Mouse (Mus musculus) lung, postnatal 14 days (tissue): ENCODE data around the gene Ambra1.

Source experiments
- DNase-seq: peaks from one replicate; pipeline ENCODE4 v3.0.0; 2021

Gene Ambra1

DNA sequence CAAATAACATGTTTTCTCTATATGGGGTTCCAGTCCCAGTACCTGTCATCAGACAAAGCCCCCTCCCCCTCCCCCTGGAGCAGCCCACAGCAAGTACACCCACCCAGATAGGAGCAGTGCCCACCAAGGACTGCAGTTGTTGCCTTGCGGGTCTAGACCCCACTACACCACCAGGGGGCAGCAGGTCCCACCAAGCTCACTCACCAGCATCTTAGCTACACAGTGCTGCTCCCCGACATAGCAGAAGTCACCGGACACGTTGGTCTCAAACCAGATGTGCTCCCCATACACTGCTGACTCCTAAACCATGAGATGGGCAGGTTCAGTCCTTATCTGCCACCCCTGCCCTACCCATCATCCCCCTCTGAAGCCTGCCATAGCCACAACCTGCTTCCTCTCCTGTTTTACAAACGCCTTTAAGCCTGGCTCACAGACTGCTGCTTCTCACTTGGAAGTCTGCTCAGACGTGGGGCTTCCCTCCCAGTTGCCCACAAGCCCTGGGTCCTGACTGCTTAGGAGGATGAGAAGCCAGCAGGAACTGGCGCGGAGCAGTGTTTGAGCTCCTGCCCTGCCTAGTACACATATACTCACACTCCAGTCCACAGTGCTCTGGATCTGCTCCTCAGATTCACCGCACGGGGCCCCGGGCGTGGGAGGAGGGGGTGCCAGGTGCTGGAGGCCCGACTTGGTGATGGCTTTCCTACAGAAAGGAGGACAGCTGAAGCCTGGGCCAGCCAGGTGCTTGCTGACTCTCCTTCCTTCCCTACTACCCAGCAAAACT is 214.4 kb downstream of the Ambra1 start:
- DNase-seq, result peak; percentile 86

DNA sequence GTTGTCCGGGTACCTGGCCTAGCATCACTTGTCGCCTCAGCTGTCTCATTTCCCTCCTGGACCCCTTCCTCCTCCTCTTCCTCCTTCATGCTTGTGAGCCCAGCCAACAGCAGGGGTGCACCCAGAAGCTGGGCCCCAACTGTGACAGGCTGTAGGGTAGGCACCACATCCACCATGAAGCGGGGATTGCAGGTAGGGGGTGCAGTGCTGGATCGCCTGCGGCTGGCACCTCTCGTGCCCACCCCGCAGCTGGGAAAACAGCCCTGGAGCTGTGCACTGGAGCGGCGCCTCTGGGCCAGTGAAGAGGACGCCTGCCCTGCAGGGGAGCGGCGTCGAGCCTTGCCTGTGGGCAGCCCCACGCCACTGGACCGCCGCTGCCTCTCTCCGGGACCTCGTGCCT is 215.5 kb downstream of the Ambra1 start, which contains the start of gene Gm9821:
Gene Gm9821 (plus strand): TSS at position 221 of the 400 bp plus-strand sequence.
- no peak for DNase-seq

DNA sequence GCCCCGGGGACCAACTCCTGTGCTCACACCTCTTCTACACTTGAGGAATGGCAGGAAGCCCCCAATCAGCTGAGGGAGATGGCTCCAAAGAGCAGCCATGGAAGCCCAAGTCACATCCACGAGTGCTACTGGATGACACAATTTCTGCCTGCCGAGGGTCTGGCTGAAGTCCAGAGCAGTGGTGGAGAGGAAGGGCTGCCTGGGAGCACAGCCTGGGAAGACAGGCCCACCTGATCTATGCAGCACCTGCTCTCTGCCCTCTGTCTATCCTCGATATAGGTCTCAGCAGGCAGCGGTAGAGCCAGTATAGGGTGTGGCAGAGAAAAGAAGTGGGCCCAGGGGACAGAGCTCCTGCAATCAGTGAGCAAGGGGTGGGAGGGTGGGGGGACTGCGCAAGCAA is 216.9 kb downstream of the Ambra1 start:
- peak; percentile 45 for DNase-seq

DNA sequence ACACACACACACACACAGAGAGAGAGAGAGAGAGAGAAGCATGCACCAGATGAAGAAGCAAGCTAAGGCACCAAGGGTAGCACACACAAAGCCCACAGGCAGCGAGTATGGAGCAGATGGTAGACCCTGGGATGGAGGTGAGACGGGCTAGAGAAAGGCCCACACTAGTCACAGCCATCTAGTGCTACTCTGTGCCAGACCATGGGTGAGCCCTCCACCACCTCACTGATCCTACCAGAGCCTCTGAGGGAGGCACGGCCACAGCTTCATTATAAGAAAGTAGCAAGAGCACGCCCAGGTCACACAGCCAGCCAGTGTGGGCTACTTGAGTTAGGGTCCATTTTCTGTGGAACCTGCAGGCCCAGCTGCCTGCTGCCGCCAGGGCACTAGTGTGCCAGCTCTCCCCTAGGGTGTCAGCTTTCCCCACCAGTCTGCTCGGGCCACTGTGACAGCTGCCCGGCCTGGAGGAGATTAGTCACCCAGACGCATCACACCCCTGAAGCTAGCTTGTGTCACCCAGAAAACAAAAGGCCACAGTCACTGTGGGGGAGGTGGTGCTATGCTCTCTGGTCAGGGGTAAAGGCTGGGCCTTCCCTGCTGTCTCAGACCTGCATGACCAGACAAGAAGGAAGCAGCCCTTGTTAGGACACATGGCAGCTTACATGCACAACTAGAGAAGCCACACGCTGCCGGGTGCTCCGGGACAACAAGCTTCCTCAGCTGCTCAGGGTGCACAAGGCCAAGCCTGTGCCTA is 217.6 kb downstream of the Ambra1 start:
- no peak for DNase-seq

DNA sequence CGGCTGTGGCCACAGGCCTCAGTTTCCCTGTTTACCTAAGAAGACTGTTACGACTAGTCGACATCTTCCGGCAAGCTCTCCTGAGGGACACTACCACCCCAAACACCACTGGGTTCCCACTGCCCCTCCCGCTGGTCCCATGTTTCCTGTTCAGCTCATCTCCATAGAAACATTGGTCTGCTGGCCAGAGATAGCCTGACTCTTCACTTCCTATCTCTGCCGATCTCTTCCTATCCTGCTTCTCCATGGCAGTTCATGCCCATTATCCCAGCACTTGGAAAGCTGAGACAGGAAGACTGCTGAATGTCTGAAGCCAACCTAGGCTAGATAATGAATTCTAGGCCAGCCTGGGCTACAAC is 218.2 kb downstream of the Ambra1 start:
- peak; percentile 40 for DNase-seq

DNA sequence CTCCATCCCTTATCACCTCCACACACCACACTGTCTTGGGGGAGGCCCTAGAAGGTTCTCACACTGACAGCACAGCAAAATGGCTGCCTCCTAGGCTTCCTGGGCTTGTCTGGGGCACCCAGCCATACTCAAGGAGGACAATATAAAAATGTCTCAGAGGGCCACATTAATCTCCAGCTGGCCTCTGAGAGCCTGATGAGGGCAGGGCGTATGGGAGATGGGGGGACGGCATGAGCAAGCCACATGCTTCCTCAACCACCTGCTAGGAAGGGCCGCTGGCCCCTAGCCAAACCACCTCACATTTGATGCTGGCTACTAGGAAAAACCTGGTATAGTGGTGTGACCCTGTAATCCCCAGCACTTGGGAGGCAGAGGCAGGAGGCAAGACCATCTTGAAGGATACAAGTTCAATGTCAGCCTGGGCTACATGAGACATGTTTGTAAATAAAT is 218.9 kb downstream of the Ambra1 start:
- no peak for DNase-seq

DNA sequence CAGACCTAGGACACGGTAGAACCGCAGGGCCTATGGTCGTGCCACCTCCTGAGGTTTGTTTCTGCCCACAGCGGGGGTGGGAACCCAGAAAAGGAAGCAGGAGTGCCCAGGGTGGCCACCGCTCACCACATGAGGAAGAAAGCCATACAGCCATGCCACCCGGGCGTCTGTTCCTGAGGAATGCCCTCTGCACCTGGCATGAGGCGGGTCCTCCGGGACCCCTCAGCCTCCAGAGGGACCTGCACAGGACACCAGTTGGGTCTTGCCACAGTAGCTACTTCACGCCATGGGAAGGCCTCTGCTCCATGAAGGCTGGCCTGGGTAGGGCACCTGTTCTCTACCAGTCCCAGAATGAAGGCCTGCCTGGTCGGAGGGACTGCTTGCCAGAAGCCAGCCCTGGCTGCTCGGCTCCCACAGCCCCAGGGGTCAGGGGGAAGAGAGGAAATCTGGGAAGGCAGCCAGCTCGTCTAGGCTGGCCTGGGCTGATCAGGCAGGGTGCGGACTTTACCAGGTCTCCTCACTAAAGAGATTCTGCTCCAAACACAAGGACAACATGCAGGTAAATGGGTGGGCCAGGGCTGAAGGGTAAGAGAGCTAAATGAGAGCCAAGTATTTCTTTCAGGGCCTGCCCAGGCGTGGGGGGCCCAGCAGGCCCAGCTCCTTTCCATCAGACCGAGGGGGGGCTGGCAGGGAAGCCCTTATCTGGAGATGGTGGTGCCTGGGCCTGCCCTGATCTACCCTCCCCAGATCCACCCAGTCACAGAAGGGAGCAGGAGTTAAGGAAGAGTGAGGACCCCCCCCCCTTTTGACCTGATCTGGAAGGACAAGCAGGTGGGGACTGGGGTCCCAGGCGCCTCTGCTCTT is 219.7 kb downstream of the Ambra1 start:
- DNase-seq, result peak; percentile 54

DNA sequence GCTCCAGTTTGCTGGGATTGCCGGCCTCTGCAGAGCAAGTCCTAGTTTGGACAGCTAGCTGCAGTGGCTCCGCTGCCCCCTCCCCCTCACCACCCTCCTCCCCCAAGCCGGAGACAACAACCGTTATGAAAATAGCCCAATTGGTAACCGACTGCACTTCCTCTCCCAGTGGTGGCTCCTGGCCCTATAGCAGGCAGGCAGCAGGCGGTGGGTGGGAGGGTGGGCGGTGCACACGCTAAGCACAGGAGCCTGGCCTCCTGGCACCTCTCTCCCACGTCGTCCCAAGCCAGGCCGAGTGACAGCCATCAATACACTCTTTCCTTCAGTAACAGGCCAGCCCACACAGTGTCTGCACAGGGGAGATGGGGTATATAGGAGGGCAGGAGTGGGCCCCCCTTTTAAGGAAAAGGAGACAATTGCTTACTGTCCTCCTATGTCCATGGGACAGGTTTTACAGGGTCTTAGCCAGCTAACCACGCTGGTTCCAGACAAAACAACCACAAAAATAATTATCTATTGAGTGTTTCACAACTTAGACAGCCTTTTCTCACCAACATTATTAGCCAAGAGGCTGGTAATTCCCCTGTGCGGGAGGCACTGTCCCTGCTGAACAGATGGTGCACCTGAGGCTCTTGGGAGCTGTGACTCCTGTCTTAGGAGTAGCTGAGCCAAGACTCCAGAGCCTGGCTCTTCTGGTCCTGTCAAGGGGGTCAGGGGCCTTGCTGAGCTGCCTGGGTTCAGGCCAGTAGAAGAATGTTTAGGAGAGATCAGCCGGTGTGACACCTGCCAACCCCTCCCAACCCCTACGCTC is 220.5 kb downstream of the Ambra1 start:
- peak; percentile 51 for DNase-seq

DNA sequence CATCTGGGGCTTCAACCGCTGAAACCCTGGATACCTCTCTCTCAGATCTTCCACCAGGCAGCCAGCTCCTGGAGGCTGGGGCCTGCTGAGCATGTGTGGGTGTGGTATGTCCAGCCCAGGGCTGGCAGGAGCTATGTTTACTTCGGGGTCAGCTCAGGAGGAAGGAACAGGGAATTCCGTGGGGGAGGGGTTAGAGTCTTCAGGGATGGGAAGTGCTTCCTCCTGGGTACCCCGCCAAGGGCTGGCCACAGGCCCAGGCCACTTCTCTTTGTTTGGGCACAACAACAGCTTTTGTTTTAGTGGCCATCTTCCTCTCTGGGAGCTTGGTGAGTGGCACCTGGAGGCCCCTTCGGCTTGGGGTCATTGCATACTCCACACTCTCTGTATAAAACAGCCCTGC is 223.9 kb downstream of the Ambra1 start:
- DNase-seq, result peak; percentile 90

DNA sequence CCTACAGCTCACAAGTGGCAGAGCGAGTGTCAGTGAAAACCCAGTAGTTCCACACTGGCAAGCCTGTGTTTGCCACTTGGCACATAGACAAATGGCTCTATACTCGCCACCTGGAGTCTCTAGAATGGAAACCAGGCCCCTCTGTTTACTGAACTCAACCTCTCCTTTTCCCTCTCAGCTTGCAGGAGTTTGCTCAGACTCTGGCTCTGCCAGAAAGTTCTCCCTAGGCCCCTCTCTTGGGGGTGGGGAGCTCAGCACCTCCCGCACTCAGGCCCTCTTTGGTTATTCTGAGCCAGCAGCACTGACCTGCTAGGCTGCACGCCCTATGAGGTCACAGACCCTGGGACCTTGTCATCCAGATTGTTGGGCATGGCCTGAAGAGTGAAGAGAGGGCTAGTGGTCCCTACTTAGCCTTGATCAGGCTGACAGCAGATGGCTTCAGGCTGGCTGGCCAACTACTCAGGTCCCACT is 225.2 kb downstream of the Ambra1 start:
- DNase-seq, result no peak

DNA sequence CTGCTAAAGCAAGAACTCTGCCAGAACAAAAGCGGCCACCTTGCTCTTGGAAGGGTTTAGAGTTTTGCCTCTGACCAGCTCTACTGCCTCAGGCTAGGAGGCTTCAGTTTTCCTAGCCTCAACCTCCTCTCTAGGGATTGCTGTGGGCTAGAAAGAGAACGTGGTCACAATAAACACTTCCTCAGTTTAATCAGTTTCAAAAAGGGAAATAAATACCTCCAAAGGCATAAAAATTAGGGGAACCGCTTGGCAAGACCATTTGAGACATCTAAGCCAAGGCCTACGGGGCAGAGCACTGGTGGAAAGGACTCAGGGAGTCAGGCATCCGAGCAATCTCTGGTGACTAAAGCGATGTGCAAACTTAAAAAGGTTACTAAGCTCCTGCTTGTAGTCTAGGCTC is 225.9 kb downstream of the Ambra1 start:
- DNase-seq, result no peak

DNA sequence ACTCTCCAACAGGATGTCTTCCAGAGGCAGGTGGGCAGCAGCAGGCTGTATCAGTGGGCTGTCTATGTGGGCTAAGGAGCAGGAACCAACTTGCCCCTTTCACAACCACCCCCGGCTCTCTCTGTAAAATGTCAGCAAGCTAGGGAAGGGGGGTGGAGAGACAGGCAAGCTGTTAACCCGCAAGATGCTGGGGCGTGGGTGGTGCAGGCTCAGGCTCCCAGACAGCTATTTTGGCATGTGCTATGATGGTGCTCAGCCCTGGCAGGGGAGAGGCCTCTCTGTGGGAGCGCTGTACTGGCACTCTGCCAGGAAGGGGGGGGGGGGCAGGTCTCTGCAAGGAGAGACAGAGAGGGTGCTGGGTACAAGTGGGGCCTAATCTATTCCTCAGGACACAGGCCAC is 227.2 kb downstream of the Ambra1 start:
- DNase-seq, result peak; percentile 28

DNA sequence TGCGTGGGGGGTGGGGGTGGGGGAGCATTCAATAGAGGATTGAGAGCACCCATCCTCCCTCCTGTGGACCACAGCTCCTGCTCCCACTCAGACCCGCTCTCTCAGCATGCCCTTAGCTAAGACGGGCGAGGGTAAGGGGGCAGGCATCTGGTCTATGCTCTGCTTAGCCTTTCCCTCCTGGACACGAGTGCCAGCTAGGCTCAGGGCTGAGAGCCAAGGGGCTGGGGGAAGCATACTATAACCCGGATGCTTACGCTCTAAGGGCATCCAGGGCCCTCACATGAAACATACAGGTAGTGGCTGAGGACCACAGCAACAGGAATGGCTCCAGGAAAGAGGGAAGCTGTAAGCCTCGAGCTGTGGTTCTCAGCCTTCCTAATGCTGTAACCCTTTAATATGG is 228.1 kb downstream of the Ambra1 start:
- no peak for DNase-seq

DNA sequence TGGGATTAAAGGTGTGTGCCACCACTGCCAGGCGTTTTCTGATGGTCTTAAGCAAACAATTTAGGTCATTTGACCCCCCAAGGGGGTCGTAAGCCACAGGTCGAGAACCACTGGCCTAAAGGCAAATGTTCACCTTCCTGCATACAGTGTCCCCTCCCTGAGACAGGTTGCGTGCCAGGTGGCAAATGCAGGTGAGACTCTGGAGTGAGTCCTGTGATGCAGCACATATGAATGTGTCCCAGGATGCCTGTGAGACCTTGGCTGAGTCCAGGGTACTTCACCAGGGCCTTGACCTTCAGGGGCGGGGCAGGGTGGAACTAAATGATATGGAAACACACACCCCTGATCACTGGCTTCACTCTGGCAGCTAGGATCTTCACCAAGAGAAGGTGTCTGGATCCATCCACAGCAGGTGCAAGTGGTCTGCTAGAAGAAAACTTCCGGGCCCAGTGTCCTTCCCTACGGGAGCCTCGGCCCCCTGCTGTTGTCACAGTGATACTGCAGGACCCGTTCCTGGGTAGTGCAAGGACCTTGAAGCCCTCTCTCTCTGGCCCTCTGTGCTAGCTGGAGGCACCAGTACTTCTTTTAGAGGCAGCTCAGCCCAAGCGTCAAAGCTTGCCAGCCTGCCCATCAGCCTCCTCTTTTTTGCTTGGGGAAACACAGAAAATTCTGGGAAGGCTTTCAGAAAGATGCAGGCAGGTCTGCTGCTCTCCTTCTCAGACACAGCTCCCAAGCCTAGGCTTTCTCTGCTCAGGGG is 228.9 kb downstream of the Ambra1 start:
- peak; percentile 68 for DNase-seq

DNA sequence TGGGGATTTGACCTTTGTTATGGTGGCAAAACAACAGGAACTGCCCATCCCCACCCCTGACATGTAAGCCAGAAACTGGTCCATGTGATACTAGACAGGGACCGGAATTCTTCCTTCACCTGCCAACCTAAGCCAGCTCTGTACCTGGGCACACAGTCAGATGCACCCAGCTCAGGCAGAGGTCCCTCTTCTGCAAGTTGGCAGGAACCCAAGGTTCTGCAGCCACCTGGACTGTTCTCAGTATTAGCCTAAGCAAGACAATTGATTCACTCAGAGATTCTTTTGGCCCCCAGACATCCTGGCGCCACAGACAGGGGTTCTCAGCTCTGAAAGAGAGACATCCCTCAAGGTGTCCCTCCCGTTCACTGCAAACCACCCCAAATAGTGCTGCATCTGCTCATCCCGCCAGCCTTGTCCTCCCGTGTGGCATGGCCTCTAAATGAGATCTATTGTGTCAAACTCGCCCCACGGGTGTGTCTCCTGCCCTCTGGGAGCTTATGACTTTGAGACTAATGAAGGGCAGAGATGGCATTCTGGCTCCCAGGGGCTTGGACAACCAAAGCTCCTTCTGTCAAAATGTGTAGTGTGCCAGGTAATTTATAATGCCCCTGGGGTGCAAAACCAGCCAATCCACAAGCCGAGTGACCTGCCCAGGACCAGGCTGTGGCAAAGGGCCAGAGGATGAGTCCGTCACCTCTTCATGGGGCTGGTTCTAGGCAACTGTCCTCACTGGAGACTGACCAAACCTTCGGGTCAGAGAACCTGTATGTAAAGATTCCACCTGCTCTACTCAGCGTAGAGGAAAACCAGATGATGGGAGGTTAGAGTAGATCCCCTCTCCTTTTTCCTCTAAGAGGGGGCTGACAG is 229.8 kb downstream of the Ambra1 start:
- DNase-seq, result no peak

DNA sequence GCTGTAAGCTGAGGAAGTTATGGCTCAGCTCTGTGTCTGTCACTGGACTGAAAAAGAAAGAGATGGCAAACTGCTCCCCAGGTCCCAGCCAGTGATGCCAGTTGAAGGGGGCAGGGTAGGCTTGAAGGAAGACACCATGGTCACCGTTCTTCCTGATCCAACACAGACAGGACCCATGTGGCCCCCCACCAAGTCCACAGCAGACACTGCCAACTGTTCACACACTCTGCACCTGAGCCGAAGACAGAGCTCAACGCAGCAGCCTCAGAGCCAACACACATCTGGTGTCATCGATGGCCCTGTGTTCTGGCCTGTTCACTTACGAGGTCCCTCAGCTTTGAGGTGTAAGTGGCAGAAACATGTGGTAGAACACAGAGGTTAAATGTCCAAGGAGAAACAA is 230.5 kb downstream of the Ambra1 start:
- no peak for DNase-seq

DNA sequence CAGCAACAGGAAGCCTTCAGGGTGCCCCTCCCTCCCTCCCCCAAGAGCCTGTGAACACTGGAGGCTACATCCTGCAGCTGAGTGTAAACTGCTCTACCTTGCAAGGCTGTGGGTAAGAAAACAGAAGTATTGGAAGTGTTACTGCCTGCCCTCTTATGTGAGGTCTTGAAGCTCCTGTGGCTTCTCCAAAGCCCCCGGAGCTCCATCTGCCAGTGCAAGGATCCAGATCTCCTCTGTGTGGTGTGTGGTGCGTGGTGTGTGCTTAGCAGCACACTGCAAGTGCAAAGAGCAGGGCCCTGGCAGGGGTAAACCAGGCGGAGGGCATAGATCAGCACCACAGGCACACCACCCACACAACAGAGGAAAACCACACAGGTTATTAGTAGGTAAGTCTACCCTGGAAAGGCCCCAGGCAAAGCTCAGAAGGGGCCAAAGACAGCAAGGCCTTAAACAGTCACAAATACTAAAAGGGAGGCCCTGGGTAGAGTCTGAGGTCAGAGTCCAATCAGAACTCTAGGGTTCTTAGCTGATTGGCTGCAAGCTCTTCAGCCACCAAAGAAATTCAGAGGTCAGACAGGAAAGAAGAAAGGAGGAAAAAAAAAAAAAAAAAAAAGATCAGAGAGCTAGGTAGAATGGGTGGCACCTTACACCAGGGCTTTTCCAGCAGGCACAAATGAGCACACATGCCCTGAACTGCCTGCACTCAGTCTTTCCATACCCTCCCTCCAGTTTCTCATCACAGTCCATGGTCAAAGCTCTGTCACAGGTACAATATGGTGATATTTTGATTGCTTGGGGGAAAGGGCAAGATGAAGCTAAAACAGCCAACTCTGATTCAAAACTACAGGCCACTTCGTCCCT is 232.2 kb downstream of the Ambra1 start:
- no peak for DNase-seq

DNA sequence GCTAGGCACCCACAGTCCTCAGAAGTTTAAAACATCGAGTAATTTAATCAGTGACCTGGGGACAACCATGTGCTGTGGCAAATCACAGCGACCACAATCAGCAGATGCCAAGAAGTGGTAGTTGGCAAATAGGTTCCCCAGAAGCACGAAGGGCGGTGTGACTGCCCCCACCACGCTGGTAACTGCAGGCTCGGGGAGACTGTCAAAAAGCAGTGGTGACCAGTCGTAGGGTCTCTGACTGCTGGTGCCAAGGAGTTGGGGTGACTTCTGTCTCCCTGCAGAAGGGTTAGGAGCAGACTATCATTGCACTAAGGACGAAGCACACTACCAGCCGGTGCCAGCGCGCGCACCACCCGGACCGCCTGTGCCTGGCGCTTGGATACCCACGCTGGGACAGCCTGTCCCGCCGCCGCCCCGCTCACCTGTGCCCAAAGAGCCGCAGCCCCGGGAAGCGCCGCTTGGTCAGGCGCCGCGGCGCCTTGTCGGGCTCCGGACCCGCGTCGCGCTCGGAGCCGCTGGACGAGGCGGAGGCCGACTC is 233.0 kb downstream of the Ambra1 start:
- peak; percentile 38 for DNase-seq

DNA sequence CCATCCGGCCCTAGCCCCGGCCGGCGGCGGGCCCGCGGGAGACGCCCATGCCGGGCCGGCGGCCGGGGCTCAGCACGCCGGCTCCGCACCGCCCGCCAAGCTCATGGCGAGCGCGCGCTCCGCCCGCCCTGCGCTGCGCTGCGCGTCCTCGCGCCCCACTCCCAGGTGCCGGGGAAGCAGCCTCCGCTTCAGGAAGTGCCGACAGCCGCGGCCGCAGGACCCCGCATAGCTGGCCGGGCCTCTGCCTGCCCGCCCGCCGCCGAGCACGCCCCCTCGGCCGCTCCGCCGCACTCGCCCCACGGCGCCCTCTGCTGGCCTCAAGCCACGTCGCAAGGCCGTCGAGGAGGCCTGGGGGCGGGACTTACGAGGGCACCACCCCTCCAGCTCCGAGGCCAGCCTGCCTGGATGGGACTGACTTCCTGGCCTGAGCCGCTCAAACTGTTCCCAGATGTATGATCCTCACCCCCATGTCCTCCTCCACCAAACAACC is 233.6 kb downstream of the Ambra1 start:
- peak; percentile 98 for DNase-seq
